Mouse (Mus musculus): ENCODE data around the gene Ugt1a8. TPM values are rescaled to one million over a fixed set of nuclear protein-coding genes. Genes with fewer than 3 reads are reported as not detected.
"Not testable (repeated sequence)": the region's sequence is repeated elsewhere in the genome, so short reads cannot be mapped to it uniquely, and the experiment has no call there.

Ugt1a8 gene
- total and polyA plus RNA-seq, 2 experiments from 2014 or later, result not detected

GRCm38 (mm10) chr1:88094941-88095492, 7.4 kb downstream of the Ugt1a8 start, which contains the start of gene Ugt1a7c:
Ugt1a7c (plus strand) TSS chr1:88095062.
- Histone ChIP-seq H3K4me1 (ENCODE audit: insufficient read depth, low read length) (no peaks in the 10 kb centered on the region), H3K4me2 (ENCODE audit: low read depth, low read length) (no peak within 1 kb of the TSS), H3K36me3 (ENCODE audit: insufficient read depth, low read length) (no peaks in the 10 kb centered on the region), H3K27me3 (ENCODE audit: insufficient read depth, low read length) (no peaks in the 10 kb centered on the region), H3K4me3 (ENCODE audit: low read length) (no peak within 1 kb of the TSS), H3K9ac (replicated peaks; ENCODE audit: low read length) (no peak within 1 kb of the TSS), H3K9me3 (ENCODE audit: low read length) (no peaks in the 10 kb centered on the region), H3K27ac (no peak within 1 kb of the TSS)
- TF ChIP-seq CTCF (IDR thresholded peaks at IDR 0.05; ENCODE audit: low read depth), result no peak
- ATAC-seq, result no peak
- no peak for DNase-seq (ENCODE audit: low spot score)
- 63% methylated on average over 10 of the region's 10 CpGs for WGBS

- not testable (repeated sequence) for H3K9ac ChIP-seq (replicated peaks; ENCODE audit: low read length); H3K4me2 ChIP-seq (ENCODE audit: low read depth, low read length); H3K4me1 ChIP-seq (ENCODE audit: insufficient read depth, low read length); H3K36me3 ChIP-seq (ENCODE audit: insufficient read depth, low read length); ATAC-seq; DNase-seq (ENCODE audit: low spot score); H3K27ac ChIP-seq; H3K4me3 ChIP-seq (ENCODE audit: low read length); H3K27me3 ChIP-seq (ENCODE audit: insufficient read depth, low read length); H3K9me3 ChIP-seq (ENCODE audit: low read length)
- WGBS, result 91% methylated on average over 3 of the region's 3 CpGs
These were observed 10.9 kb downstream of the Ugt1a8 start for GRCm38 (mm10) chr1:88098546-88098945.

- H3K4me1 ChIP-seq (ENCODE audit: insufficient read depth, low read length); H3K9ac ChIP-seq (replicated peaks; ENCODE audit: low read length); H3K4me3 ChIP-seq (ENCODE audit: low read length); H3K4me2 ChIP-seq (ENCODE audit: low read depth, low read length); H3K27ac ChIP-seq; DNase-seq (ENCODE audit: low spot score); H3K27me3 ChIP-seq (ENCODE audit: insufficient read depth, low read length); H3K36me3 ChIP-seq (ENCODE audit: insufficient read depth, low read length); ATAC-seq; H3K9me3 ChIP-seq (ENCODE audit: low read length): not testable (repeated sequence)
- 90% methylated on average over 2 of the region's 2 CpGs for WGBS
These were observed 12.1 kb downstream of the Ugt1a8 start for GRCm38 (mm10) chr1:88099691-88100090.

- ATAC-seq; H3K4me2 ChIP-seq (ENCODE audit: low read depth, low read length); H3K36me3 ChIP-seq (ENCODE audit: insufficient read depth, low read length); H3K9ac ChIP-seq (replicated peaks; ENCODE audit: low read length); H3K4me1 ChIP-seq (ENCODE audit: insufficient read depth, low read length); H3K27me3 ChIP-seq (ENCODE audit: insufficient read depth, low read length); H3K27ac ChIP-seq; H3K9me3 ChIP-seq (ENCODE audit: low read length); H3K4me3 ChIP-seq (ENCODE audit: low read length); DNase-seq (ENCODE audit: low spot score): not testable (repeated sequence)
- WGBS, result 67% methylated on average over 2 of the region's 3 CpGs
These were observed 15.4 kb downstream of the Ugt1a8 start, which contains the start of gene Ugt1a6b for GRCm38 (mm10) chr1:88103019-88103418. Ugt1a6b (plus strand) TSS chr1:88103252.

GRCm38 (mm10) chr1:88103697-88104468, 16.3 kb downstream of the Ugt1a8 start:
- not testable (repeated sequence) for H3K36me3 ChIP-seq (ENCODE audit: insufficient read depth, low read length); ATAC-seq; H3K27ac ChIP-seq; DNase-seq (ENCODE audit: low spot score); H3K9ac ChIP-seq (replicated peaks; ENCODE audit: low read length); H3K27me3 ChIP-seq (ENCODE audit: insufficient read depth, low read length); H3K4me3 ChIP-seq (ENCODE audit: low read length); H3K4me2 ChIP-seq (ENCODE audit: low read depth, low read length); H3K4me1 ChIP-seq (ENCODE audit: insufficient read depth, low read length); H3K9me3 ChIP-seq (ENCODE audit: low read length)
- WGBS, result 76% methylated on average over 4 of the region's 5 CpGs

DNA sequence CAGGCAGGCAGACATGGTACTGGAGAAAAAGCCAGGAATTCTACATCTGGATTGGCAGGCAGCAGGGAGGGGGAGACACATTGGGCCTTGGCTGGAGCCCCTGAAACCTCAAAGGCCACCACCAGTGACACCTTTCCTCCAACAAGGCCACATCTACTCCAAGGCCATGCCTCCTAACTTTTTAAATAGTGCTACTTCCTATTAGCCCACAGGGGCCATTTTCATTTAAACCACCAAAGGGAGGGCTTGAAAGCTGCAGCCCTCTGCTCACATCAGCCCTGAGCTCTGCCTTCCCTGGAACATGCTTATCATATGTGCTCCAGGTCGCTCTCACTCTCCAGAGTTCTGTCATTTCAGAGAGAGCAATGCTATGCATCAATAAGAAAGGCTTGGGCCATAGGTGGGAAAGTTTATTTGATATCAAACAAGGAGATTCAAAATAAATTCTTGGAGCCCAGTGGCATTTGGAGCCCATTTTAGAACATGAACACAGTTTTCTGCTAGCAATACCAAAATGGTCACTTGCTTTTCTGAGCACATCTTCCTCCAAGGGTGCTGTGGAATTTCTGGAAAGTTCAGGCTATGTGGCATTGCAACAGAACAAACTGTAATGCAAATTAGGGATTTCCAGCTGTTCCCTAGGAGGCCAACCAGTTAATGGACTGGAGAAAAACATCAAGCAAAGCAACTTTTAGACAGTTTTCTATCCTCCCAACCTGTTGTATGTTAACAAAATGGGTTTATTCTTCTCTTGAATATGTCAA, 17.2 kb downstream of the Ugt1a8 start:
- Histone ChIP-seq H3K4me2 (ENCODE audit: low read depth, low read length) (no peak overlapping the region), H3K9me3 (ENCODE audit: low read length) (no peaks in the 10 kb centered on the region), H3K27me3 (ENCODE audit: insufficient read depth, low read length) (no peaks in the 10 kb centered on the region), H3K27ac (no peak overlapping the region), H3K9ac (replicated peaks; ENCODE audit: low read length) (no peak overlapping the region), H3K36me3 (ENCODE audit: insufficient read depth, low read length) (no peaks in the 10 kb centered on the region), H3K4me3 (ENCODE audit: low read length) (no peak overlapping the region), H3K4me1 (ENCODE audit: insufficient read depth, low read length) (no peaks in the 10 kb centered on the region)
- no peak for DNase-seq (ENCODE audit: low spot score)
- TF ChIP-seq CTCF (IDR thresholded peaks at IDR 0.05; ENCODE audit: low read depth), result no peak
- 89% methylated on average over 1 of the region's 1 CpGs for WGBS
- no peak for ATAC-seq

Data from hindbrain, postnatal 0 days (tissue).